Mouse (Mus musculus): Measurements from ENCODE around the gene Mysm1. TPM values are rescaled to one million over a fixed set of nuclear protein-coding genes. Genes with fewer than 3 reads are reported as not detected.

Mysm1 gene
- total RNA-seq, 4 experiments from 2014 or later = 29.3 to 39.6 (median 36.1) TPM

DNA sequence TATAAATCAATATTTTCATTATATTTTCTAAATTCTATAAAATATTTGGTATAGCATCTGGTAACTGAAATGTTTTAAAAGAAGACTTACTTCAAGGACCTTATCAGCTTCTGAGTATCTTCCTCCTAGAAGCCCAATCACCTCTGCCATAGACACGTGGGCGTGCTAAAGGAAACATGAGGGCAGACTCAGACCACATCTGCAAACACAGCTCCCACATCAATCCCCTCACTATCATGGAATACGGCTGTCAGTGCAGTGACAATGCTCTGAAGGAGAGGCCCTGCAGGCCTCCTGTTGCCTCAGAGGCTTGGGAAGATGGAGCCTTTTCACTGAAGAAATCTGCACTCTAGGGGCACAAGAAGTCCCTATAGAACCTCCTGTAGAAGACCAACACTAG lies 26.1 kb downstream of the Mysm1 start:
- DNase-seq (ENCODE audit: low spot score in 2 of 2) = no peak

DNA sequence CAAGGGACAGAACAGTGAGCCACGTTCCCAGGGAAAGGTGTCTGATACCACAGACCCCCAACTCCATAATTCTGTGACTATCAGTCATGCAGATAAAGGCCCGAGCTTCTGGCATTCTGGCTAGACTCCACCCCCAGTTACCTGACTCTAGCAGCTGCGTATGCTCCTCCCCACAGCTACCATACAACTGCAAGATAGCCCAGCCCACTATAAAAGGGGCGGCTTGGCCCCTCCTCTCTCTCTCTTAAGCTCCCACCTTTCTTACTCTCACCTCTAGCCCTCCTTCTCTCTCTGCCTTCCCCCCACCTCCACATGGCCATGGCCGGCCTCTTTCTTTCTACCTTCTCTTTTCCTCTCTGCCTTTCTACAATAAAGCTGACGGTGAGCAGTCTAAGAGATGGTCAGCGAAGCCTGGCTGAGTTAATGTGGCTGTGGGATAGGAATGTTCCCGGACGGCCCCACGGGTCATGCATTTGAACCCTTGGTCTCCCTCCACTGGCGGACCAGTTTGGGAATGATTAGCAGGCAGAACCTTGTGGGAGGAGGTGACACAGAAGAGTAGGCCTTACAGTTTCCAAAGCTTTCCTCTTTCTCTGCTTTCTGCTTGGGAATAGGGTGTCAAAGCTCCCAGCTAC lies 37.6 kb downstream of the Mysm1 start:
- DNase-seq (ENCODE audit: low spot score in 2 of 2) = no peak

DNA sequence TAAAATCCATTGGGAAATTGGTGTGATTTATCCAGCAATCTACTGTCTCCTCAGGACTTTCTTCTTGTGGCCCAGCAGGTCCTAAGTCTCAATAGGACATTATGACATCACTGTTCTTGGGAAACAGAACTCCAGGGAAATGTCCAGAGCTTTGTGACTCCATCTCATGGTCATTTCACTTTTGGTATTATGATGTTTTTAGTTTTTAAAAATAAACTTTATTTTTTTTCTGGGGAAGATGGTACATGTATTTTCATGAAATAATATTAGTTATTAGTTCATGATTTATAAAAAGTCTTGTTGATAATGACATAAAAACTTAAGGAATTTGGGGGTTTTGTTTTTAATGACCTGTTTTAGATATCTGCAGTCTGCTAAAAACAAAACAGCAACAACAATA lies 50.2 kb downstream of the Mysm1 start, which contains the start of gene Eqtn:
Gene Eqtn (minus strand): TSS at position 101 of the 400 bp plus-strand sequence.
- no peak for DNase-seq (ENCODE audit: low spot score in 2 of 2)

DNA sequence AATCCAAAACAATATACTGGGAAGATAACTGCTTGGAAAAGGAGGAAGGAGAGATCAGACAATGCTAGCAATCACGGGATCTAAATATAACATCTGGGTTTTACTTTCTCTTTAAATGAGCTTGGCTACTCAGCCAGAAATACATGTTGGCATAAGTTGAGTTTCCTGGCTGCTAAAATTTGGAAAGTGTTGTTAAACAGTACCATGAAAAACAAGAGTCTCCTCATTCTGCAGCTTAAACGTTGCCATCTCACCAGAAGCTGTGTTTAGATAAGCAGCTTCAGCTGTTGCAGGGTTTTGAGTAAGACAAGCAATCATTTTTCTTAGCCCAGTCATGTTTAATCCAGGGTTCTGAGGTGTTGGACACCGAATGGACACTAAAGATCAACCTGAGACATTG lies 77.1 kb downstream of the Mysm1 start:
- no peak for DNase-seq (ENCODE audit: low spot score in 2 of 2)

DNA sequence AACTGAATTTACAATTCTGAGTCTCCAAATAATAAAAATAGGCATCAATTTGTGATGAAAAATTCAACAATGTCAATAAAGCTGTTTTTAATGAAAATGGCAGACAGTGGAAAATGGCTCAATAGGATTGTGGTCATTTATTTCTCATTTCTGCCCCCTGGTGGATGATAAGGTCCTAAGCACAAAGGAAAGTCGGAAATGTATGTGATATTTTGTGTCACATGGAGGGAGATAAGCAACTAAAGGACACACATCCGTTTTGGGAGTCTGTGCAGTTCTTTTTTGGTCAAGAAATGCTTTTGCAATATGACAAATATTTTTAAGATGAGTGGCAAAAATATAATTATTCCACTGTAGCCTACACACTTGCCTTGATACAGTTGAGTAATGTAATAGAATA lies 78.2 kb downstream of the Mysm1 start:
- DNase-seq (ENCODE audit: low spot score in 2 of 2) = no peak

Other genes with a start within 250 kb of the Mysm1 start
- gene Tek, start 239.8 kb downstream of the Mysm1 start, total RNA-seq (2022) = 10 to 100 TPM in 2 of 4 experiments, 1 to 10 TPM in 2; 8.8 to 12.2 (median 10.1) TPM
- gene Eqtn, start 50.3 kb downstream of the Mysm1 start, total RNA-seq (2022) = 1 to 10 TPM in 2 of 4 experiments, under 1 TPM in 2; 0.56 to 1.8 (median 1.0) TPM
- 10 to 100 TPM; 34.5 to 49.9 (median 40.0) TPM for gene Jun, start 73.1 kb upstream of the Mysm1 start, total RNA-seq (2022)